Mouse (Mus musculus) ES-E14 (cell line): ENCODE results near the gene Trio. TPM values are rescaled to one million over a fixed set of nuclear protein-coding genes. Genes with fewer than 3 reads are reported as not detected.

Source experiments
- DNase-seq: peaks from one replicate; pipeline ENCODE4 v3.0.0-alpha.2; 2013; ENCODE audit warnings: low read depth, low spot score
- H3K27ac ChIP-seq: 2 replicates; pipeline ENCODE4 v1.5.1; 2012; ENCODE audit warnings: low read depth, mild to moderate bottlenecking, low read length, moderate library complexity, mixed read lengths; ENCODE audit not compliant: poor library complexity, insufficient read depth, severe bottlenecking
- H3K36me3 ChIP-seq: 2 replicates; pipeline ENCODE4 v1.6.1; 2012; ENCODE audit warnings: mild to moderate bottlenecking, low read length, moderate library complexity, mixed read lengths; ENCODE audit not compliant: control insufficient read depth, poor library complexity, insufficient read depth, severe bottlenecking
- H3K4me1 ChIP-seq, 2 experiments: fragments of 150-350 bp in 1 of 2; sonication (generic) in 1 of 2; 2 replicates each; pipeline ENCODE4 v1.6.1; 2012; ENCODE audit warnings: low read length in 2 of 2, mild to moderate bottlenecking in 1 of 2, mixed read lengths in 1 of 2; ENCODE audit not compliant: control insufficient read depth in 2 of 2, insufficient read depth in 2 of 2, poor library complexity in 1 of 2
- H3K4me3 ChIP-seq, 2 experiments: fragments of 150-350 bp in 1 of 2; sonication (generic) in 1 of 2; 2 replicates each; pipeline ENCODE4 v1.5.1; 2012; ENCODE audit warnings: low read length in 2 of 2, low read depth in 1 of 2, mild to moderate bottlenecking in 1 of 2, mixed read lengths in 1 of 2; ENCODE audit not compliant: insufficient read depth in 1 of 2, poor library complexity in 1 of 2, severe bottlenecking in 1 of 2
- H3K9ac ChIP-seq: 2 replicates; pipeline ENCODE4 v1.6.1; 2012; ENCODE audit warnings: low read depth, mild to moderate bottlenecking, low read length, mixed read lengths; ENCODE audit not compliant: poor library complexity, insufficient read depth, severe bottlenecking
- H3K9me3 ChIP-seq: fragments of 150-350 bp; sonication (generic); 2 replicates; pipeline ENCODE4 v1.6.1; 2012; ENCODE audit warnings: low read depth, mild to moderate bottlenecking, low read length; ENCODE audit not compliant: control insufficient read depth, insufficient read depth
- CHD2 ChIP-seq: IDR thresholded peaks from 2 replicates; pipeline ENCODE4 v1.6.1; 2014; ENCODE audit warnings: mild to moderate bottlenecking, low read depth, low read length, inconsistent platforms
- HCFC1 ChIP-seq: IDR thresholded peaks from 2 replicates; pipeline ENCODE4 v1.6.1; 2012; ENCODE audit warnings: low read length, inconsistent platforms, borderline replicate concordance; ENCODE audit not compliant: insufficient read depth
- MAFK ChIP-seq: IDR thresholded peaks from 2 replicates; pipeline ENCODE4 v1.6.1; 2014; ENCODE audit warnings: mild to moderate bottlenecking, low read depth, low read length, inconsistent platforms; ENCODE audit not compliant: insufficient read depth
- ZC3H11A ChIP-seq: IDR thresholded peaks from 2 replicates; pipeline ENCODE4 v1.6.1; 2012; ENCODE audit warnings: low read depth, mild to moderate bottlenecking, inconsistent platforms, low read length, borderline replicate concordance
- ZNF384 ChIP-seq: IDR thresholded peaks from 2 replicates; pipeline ENCODE4 v1.6.1; 2012; ENCODE audit warnings: low read depth, low read length, inconsistent platforms
- in situ Hi-C, 2 experiments: fragments of 600-800 bp; cut with MboI; formaldehyde crosslinking; loops; one replicate each; pipeline ENCODE4 v1.15.1; 2025; ENCODE audit warnings: low sequenced_read_pairs in 2 of 2, inconsistent platforms in 1 of 2; ENCODE audit not compliant: unreplicated experiment in 2 of 2
- total RNA-seq: library from RNA; depleted of rRNA; stranded (reverse); fragments of 300-350 nt; gene quantifications from 2 replicates; pipeline ENCODE4 v1.2.3, GENCODE M21; 2012

Gene Trio
- total RNA-seq, 1 experiment = 34.4 TPM

DNA sequence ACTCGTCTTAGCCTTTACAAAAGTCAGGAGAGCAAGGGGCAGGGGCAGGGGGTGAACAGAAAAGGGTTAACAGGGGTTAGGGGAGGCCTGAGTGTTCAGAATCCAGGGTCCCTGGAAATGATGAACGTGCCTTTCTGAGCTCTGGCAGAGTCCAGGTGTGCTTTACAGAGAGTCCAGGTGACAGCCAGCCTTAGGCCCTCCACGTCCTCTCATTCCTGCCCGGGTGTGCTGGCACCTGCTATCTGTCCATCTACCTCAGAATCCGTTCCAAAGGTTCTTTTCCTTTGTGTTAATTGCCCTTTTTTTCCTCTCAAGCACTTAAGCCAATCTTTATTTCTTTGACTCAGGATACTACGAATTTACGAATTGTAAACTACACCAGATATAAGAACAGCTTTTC lies 32.1 kb downstream of the Trio start:
- H3K4me1 ChIP-seq = peaks cover 8 to 28% of the 10 kb centered on the region in 2 experiments

DNA sequence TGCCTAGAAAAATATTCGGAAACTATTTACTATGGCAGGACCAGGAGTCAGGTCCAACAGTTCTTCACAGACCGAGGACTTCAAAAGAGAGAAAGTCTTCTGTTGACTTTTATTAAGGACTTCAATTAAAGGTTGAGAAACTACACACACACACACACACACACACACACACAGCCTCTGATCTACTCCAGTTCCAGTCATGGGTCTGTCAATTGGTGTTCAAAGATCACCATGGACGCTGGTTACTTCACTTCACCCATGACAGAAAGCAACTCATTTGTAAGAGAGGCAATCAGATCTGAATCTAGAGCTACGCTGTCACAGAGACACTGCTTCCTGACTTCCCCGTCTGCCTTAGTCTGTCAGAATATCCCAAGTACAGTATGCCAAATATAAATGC lies 33.1 kb downstream of the Trio start:
- no peaks in the 10 kb centered on the region for H3K9me3 ChIP-seq
- in situ Hi-C loops = no loop called here
- H3K36me3 ChIP-seq = no peaks in the 10 kb centered on the region; the same call in 1 of the 2 replicates
- H3K27ac ChIP-seq = no peak overlapping the region
- no peak overlapping the region for H3K4me3 ChIP-seq
- DNase-seq = no peak
- no peak overlapping the region for H3K9ac ChIP-seq
- H3K4me1 ChIP-seq = peaks cover 8 to 24% of the 10 kb centered on the region in 2 experiments
- TF ChIP-seq ZNF384 (no peak), CHD2 (no peak), ZC3H11A (no peak), HCFC1 (no peak), MAFK (no peak)

More for the DNA sequence above, 32.1 kb downstream of the Trio start:
- no peak overlapping the region for H3K4me3 ChIP-seq
- TF ChIP-seq HCFC1 (no peak), MAFK (no peak), ZNF384 (no peak), ZC3H11A (no peak), CHD2 (no peak)
- no peaks in the 10 kb centered on the region for H3K9me3 ChIP-seq
- H3K36me3 ChIP-seq = no peaks in the 10 kb centered on the region; the same call in 1 of the 2 replicates
- in situ Hi-C loops = no loop called here
- no peak for DNase-seq
- no peak overlapping the region for H3K9ac ChIP-seq
- no peak overlapping the region for H3K27ac ChIP-seq

DNA sequence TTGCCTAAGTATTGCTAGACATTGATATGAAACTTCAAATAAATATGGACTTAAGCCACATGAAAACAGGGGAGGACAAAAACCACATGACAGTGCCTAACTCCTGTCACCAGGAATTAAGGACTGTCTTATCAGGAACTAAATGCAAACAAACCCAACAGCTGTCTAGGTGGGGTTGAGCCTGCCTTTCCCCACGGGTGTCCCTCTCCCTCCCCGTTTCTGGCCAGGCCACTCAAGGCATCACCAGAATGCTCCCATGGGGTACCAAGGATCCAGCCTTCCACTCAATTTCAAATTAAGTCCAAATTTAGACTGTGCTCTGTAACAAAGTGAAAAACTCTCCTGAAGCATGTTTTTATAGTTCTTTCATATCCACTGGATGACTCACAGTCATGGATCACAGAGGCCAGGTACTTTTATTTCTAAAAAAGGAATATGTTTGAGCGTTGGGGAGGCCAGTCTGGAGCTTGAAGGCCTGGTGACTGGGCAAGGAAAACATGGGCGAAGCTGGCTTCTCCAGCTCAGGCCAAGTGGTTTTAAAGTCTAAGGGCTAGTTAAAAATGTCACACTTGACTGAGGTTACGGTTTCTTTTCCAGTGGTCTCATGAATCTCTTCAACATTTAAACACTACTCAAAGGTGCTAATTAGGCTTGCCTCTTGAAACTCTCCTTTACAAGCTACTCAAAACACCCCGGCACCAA lies 33.6 kb downstream of the Trio start:
- H3K27ac ChIP-seq = no peak overlapping the region
- H3K4me3 ChIP-seq = no peak overlapping the region
- no peak for DNase-seq
- TF ChIP-seq HCFC1 (no peak), CHD2 (no peak), ZC3H11A (no peak), MAFK (no peak), ZNF384 (no peak)
- H3K4me1 ChIP-seq = peaks cover 8 to 24% of the 10 kb centered on the region in 2 experiments
- in situ Hi-C loops = no loop called here
- no peak overlapping the region for H3K9ac ChIP-seq
- H3K9me3 ChIP-seq = no peaks in the 10 kb centered on the region
- no peaks in the 10 kb centered on the region; the same call in 1 of the 2 replicates for H3K36me3 ChIP-seq

DNA sequence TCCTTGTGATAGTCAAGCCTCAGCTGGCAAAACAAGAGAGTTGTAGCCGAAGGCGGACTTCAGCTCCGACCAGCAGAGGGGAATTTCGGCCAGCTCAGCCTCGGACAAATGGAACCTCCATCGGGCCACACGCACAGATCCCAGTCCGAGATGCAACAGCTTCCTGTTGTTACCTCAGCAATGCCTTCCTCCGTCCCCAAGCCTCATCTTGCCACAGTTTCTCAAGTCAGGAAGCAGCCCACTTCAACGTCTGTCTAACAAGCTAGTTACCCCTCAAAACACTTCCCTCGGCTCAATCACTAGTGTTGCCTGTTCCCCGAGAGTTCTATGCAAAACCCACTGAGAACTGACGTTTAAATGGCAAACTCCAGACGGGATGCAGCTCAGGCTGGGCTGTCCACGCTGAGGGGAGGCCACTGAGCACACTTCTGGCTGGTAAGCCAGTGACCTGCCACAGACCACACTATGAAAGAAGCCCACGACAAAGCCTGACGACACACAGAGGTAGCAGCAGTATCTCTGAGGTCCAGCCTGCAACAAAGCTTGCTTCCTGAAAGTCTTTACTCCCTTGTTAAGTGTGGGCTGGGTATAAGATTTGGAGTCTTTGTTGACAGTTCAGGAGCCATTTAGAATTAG lies 34.5 kb downstream of the Trio start:
- TF ChIP-seq HCFC1 (no peak), MAFK (no peak), ZC3H11A (no peak), CHD2 (no peak), ZNF384 (no peak)
- peaks cover 8 to 17% of the 10 kb centered on the region in 2 experiments for H3K4me1 ChIP-seq
- no peaks in the 10 kb centered on the region; the same call in 1 of the 2 replicates for H3K36me3 ChIP-seq
- H3K27ac ChIP-seq = no peak overlapping the region
- in situ Hi-C loops = no loop called here
- no peak overlapping the region for H3K9ac ChIP-seq
- no peaks in the 10 kb centered on the region for H3K9me3 ChIP-seq
- no peak for DNase-seq
- no peak overlapping the region for H3K4me3 ChIP-seq
